Mouse (Mus musculus): ENCODE data around the gene Cklf.
A peak's percentile ranks its signal among the peaks of the same experiment; 100 is the strongest.
"Not testable (repeated sequence)": the region's sequence is repeated elsewhere in the genome, so short reads cannot be mapped to it uniquely, and the experiment has no call there.

Cklf gene

GRCm38 (mm10) chr8:104250439-104251367 lies at the start of gene Cklf:
Gene Cklf (plus strand): TSS chr8:104250861.
- peak; percentile 89 for DNase-seq (ENCODE audit: low spot score)

GRCm38 (mm10) chr8:104201622-104202021 lies 49.0 kb upstream of the Cklf start:
- no peak for DNase-seq (ENCODE audit: low spot score)

GRCm38 (mm10) chr8:104202320-104202719 lies 48.3 kb upstream of the Cklf start:
- no peak for DNase-seq (ENCODE audit: low spot score)

- no peak for DNase-seq (ENCODE audit: low spot score)
Observed at GRCm38 (mm10) chr8:104205292-104205691, 45.4 kb upstream of the Cklf start.

GRCm38 (mm10) chr8:104217601-104218000 lies 33.1 kb upstream of the Cklf start:
- DNase-seq (ENCODE audit: low spot score): no peak

GRCm38 (mm10) chr8:104219079-104219478 lies 31.6 kb upstream of the Cklf start:
- DNase-seq (ENCODE audit: low spot score): peak; percentile 42

- peak; percentile 56 for DNase-seq (ENCODE audit: low spot score)
Observed at GRCm38 (mm10) chr8:104219806-104220205, 30.9 kb upstream of the Cklf start.

- no peak for DNase-seq (ENCODE audit: low spot score)
Observed at GRCm38 (mm10) chr8:104227048-104227447, 23.6 kb upstream of the Cklf start.

GRCm38 (mm10) chr8:104230377-104230776 lies 20.3 kb upstream of the Cklf start:
- DNase-seq (ENCODE audit: low spot score): no peak

GRCm38 (mm10) chr8:104232039-104232438 lies 18.6 kb upstream of the Cklf start:
- no peak for DNase-seq (ENCODE audit: low spot score)

- no peak for DNase-seq (ENCODE audit: low spot score)
Observed at GRCm38 (mm10) chr8:104232919-104233318, 17.7 kb upstream of the Cklf start.

- DNase-seq (ENCODE audit: low spot score): no peak
Observed at GRCm38 (mm10) chr8:104234573-104234972, 16.1 kb upstream of the Cklf start.

- no peak for DNase-seq (ENCODE audit: low spot score)
Observed at GRCm38 (mm10) chr8:104239418-104239861, 11.2 kb upstream of the Cklf start.

- no peak for DNase-seq (ENCODE audit: low spot score)
Observed at GRCm38 (mm10) chr8:104242038-104242644, 8.5 kb upstream of the Cklf start.

GRCm38 (mm10) chr8:104246621-104247020 lies 4.0 kb upstream of the Cklf start:
- no peak for DNase-seq (ENCODE audit: low spot score)

GRCm38 (mm10) chr8:104247054-104247907 lies 3.4 kb upstream of the Cklf start:
- DNase-seq (ENCODE audit: low spot score): no peak

GRCm38 (mm10) chr8:104247908-104248275 lies 2.8 kb upstream of the Cklf start:
- DNase-seq (ENCODE audit: low spot score): peak; percentile 16

GRCm38 (mm10) chr8:104248276-104248675 lies 2.4 kb upstream of the Cklf start, which contains the start of gene Tk2:
Gene Tk2 (minus strand): TSS chr8:104248558.
- DNase-seq (ENCODE audit: low spot score): peak; percentile 77

GRCm38 (mm10) chr8:104249442-104249996 lies 1.1 kb upstream of the Cklf start:
- no peak for DNase-seq (ENCODE audit: low spot score)

GRCm38 (mm10) chr8:104251461-104251860 lies 800 bp downstream of the Cklf start:
- DNase-seq (ENCODE audit: low spot score): no peak

- peak; percentile 45 for DNase-seq (ENCODE audit: low spot score)
Observed at GRCm38 (mm10) chr8:104253016-104253415, 2.4 kb downstream of the Cklf start.

- not testable (repeated sequence) for DNase-seq (ENCODE audit: low spot score)
Observed at GRCm38 (mm10) chr8:104261802-104262201, 11.1 kb downstream of the Cklf start.
